Mouse (Mus musculus): ENCODE results near the gene Psg16. TPM values are rescaled to one million over a fixed set of nuclear protein-coding genes. Genes with fewer than 3 reads are reported as not detected.
A peak's percentile ranks its signal among the peaks of the same experiment; 100 is the strongest.

Gene Psg16
- polyA plus RNA-seq, 1 experiment from 2014 or later = 1.6 TPM

DNA sequence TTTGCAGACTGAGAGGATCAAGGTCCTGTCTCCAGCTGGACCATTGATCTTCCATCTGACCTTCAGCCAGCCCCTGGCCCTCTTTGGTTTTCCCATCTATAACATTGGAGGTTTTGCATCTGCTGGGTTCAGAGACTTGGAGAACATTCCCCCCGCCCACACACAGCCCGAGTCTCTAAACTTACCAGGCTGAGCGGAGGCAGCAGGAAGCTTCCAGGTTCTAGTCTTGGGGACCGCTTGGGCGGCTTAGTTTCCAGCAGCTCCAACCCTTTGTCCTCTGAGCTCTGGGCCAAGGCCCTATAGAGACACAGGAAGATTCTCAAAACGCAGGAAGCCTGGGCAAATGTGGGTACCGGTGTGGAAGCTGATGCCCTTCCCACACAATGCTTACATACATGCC lies 34.5 kb upstream of the Psg16 start:
- WGBS = 90% methylated on average over 7 of the region's 7 CpGs
- no peak for ATAC-seq (ENCODE audit: low read depth)
- Histone ChIP-seq H3K9me3 (no peaks in the 10 kb centered on the region), H3K9ac (no peak overlapping the region), H3K27ac (replicated peaks) (no peak overlapping the region), H3K27me3 (no peaks in the 10 kb centered on the region), H3K4me1 (replicated peaks) (peaks cover 8% of the 10 kb centered on the region; the same call in 1 of the 2 replicates), H3K4me3 (no peak overlapping the region), H3K4me2 (no peak overlapping the region), H3K36me3 (peaks cover 12% of the 10 kb centered on the region; the same call in 1 of the 2 replicates)

DNA sequence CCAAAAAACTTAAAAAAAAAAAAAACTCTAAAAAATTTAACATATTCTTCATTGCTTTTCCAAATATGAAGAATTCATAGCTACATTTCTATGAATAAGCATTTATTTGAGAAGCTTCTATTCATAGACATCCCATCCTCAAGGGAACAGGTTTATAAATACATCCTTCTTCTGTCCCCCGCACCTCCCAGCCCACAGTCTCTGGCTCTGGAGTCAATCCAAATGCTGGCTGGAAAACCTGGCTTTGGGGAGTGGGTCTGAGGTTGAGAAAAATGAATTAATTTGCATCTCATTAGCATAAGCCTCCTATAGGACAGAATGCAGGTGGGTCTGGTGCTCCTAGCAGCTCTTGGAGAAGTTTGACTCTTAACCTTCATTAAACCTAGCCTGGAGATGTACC lies 28.1 kb upstream of the Psg16 start:
- H3K27ac ChIP-seq (replicated peaks) = no peak overlapping the region
- H3K4me1 ChIP-seq (replicated peaks) = no peaks in the 10 kb centered on the region
- H3K27me3 ChIP-seq = no peaks in the 10 kb centered on the region
- 66% methylated on average over 1 of the region's 1 CpGs for WGBS
- ATAC-seq (ENCODE audit: low read depth) = no peak
- H3K9me3 ChIP-seq = no peaks in the 10 kb centered on the region
- peaks cover 13% of the 10 kb centered on the region; the same call in 1 of the 2 replicates for H3K36me3 ChIP-seq
- no peak overlapping the region for H3K4me2 ChIP-seq
- H3K9ac ChIP-seq = no peak overlapping the region
- H3K4me3 ChIP-seq = no peak overlapping the region

DNA sequence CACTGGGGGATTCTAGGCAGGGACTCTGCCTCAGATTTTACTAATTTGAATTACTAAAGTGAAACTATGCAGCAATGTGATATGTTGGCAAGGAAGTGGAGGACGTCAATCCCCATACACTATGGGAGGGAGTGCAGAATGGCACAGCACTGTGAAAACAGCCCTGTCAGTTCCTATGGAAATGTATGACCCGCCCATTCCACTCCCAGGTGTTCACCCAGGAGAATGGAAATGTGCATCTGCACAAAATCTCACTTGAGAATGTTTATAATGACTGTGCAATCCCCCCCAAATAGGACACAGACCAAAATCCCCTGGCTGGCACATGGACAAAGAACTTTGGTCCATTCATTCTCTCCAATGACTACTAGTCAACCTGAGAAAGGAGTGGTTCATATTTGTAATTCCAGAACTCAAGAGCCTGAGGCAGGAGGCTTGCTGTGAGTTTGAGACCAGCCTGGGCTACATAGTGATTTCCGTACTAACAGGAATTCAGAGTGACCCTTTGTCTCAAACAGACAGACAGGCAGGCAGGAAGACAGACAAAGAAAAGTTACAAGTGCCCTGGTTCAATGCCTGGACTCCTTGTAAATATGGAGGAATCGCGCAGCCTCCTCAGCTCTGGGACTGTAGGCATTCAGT lies 26.7 kb upstream of the Psg16 start:
- WGBS = 87% methylated on average over 5 of the region's 5 CpGs
- no peak overlapping the region for H3K4me3 ChIP-seq
- no peak for ATAC-seq (ENCODE audit: low read depth)
- no peak overlapping the region for H3K27ac ChIP-seq (replicated peaks)
- H3K4me1 ChIP-seq (replicated peaks) = no peaks in the 10 kb centered on the region
- no peak overlapping the region for H3K4me2 ChIP-seq
- H3K27me3 ChIP-seq = no peaks in the 10 kb centered on the region
- H3K9ac ChIP-seq = no peak overlapping the region
- no peaks in the 10 kb centered on the region for H3K9me3 ChIP-seq
- H3K36me3 ChIP-seq = peaks cover 13% of the 10 kb centered on the region; the same call in 1 of the 2 replicates

DNA sequence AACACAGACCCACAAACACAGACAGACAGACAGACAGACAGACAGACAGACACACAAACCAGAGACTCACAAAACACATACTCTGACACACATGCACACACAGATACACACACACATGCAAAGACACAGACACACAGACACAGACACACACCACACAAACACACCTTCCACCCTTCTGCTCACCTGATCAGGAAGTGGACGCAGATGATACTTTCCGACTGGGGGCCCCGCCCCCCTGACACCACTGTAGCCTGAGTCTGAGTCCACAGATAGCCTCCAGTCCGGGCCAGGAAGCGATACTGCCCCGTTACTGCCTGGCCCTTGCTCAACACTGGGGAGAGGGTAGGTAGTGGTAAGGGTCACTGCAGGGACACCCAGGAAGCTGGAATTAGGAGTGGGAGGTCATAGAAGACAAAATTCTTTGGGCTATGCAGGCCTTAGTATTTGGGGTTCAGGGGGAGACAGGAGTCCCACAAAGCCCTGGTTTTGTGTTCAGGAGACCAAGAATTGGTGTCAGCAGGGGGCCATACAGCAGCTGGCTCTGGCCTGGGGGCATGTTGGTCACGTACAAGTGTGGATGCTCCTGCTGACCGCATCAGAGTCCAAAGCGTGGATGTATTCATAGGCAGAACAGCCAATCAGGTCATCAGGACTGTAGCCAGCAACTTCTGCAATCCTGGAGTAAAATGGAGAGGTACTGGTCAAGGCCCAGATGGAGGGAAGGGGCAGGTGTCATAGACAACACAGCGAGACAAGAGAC lies 25.2 kb upstream of the Psg16 start:
- no peak for ATAC-seq (ENCODE audit: low read depth)
- WGBS = 87% methylated on average over 10 of the region's 10 CpGs

DNA sequence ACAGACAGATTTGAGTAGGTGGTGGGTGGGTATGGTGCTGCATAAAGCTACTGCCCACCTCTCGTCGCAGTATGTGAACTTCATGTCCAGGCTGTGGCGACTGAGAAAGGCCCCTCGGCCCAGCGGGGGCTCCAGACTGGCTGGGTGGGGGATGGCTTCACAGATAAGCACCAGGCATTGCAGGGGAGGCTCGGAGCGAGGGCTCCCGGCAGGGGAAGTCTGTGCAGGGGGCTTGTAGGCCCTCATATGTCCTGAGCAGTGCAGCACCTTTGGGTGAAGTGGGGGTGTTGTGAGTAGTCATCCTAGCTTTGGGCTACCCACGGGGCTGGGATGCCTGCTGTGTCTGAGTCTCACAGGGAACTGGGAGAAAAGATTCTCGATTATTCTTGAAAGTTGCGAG lies 23.3 kb upstream of the Psg16 start:
- no peak overlapping the region for H3K4me2 ChIP-seq
- no peak for ATAC-seq (ENCODE audit: low read depth)
- no peaks in the 10 kb centered on the region for H3K9me3 ChIP-seq
- no peak overlapping the region for H3K4me3 ChIP-seq
- no peaks in the 10 kb centered on the region for H3K27me3 ChIP-seq
- H3K4me1 ChIP-seq (replicated peaks) = 0 out of 2 replicates have a peak, but pooled peaks cover under 1% of the 10 kb centered on the region
- H3K9ac ChIP-seq = no peak overlapping the region
- peaks cover 9% of the 10 kb centered on the region; the same call in 1 of the 2 replicates for H3K36me3 ChIP-seq
- no peak overlapping the region for H3K27ac ChIP-seq (replicated peaks)
- WGBS = 67% methylated on average over 11 of the region's 11 CpGs

More for the DNA sequence above, 25.2 kb upstream of the Psg16 start:
- Histone ChIP-seq H3K4me1 (replicated peaks) (no peaks in the 10 kb centered on the region), H3K9me3 (no peaks in the 10 kb centered on the region), H3K36me3 (peaks cover 12% of the 10 kb centered on the region; the same call in 1 of the 2 replicates), H3K27me3 (no peaks in the 10 kb centered on the region), H3K4me2 (no peak overlapping the region), H3K4me3 (no peak overlapping the region), H3K9ac (no peak overlapping the region), H3K27ac (replicated peaks) (no peak overlapping the region)

DNA sequence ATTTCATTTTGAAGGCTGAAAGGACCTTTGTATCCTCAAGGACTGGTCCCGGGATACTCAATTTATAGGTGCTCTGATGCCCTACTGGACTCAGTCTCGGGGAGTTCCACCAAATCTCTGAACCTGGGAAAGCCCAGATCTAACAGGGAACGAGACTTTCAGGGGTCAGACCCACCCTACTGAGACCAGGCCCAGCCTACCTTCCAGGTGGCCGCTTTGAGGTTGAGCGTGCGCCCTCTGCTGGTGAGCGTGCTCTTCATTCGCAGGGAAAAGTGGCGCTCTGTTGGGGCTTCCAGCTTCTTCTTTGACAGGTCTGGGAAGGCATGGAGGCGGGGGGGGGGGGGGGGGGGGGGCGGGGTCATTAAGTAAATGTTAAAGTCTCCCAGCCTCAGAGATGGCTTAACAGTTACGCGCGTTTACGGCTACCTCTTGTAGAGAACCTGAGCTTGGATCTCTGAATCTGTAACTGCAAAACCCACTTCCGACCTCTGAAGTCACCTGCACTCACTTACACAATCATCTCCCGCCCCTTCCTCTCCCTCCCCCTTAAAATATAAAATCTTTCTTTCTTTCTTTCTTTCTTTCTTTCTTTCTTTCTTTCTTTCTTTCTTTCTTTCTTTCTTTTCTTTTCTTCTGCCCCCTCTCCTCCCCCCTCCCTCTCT lies 22.8 kb upstream of the Psg16 start:
- H3K27ac ChIP-seq (replicated peaks) = no peak overlapping the region
- no peak overlapping the region for H3K4me2 ChIP-seq
- H3K9me3 ChIP-seq = no peaks in the 10 kb centered on the region
- no peaks in the 10 kb centered on the region for H3K27me3 ChIP-seq
- H3K4me3 ChIP-seq = no peak overlapping the region
- peaks cover 9% of the 10 kb centered on the region; the same call in 1 of the 2 replicates for H3K36me3 ChIP-seq
- peaks cover 6% of the 10 kb centered on the region for H3K4me1 ChIP-seq (replicated peaks)
- no peak for ATAC-seq (ENCODE audit: low read depth)
- WGBS = 9% methylated on average over 15 of the region's 17 CpGs
- no peak overlapping the region for H3K9ac ChIP-seq

DNA sequence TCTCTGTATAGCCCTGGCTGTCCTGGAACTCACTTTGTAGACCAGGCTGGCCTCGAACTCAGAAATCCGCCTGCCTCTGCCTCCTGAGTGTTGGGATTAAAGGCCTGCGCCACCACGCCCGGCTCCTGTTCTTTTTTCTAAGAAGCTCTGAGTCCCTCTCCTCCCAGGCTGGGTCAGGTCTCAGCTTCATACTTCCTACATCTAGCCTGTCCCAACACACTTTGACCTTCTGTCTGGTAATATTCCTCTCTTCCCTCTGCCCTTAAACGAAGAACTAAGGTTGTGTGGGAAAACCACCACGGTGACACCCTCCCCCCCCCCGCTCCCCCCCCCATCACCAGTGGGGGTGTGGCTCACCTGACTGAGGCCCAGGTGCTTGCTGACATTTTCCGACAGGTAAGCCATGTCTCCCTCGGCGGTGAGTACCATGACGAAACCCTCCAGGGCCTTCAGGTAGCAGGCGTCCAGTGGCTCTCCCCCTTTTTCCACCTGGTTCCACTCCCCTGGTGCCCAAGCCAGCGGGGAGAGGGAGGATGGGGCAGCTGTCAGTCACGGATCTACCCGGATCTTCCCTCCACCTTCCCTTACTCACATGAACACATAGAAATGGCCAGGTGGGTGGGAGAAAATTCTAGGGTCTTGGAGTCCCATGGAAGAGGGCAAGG lies 19.4 kb upstream of the Psg16 start:
- Histone ChIP-seq H3K4me3 (no peak overlapping the region), H3K9ac (no peak overlapping the region), H3K9me3 (no peaks in the 10 kb centered on the region), H3K27me3 (no peaks in the 10 kb centered on the region), H3K36me3 (peaks cover 5% of the 10 kb centered on the region; the same call in 1 of the 2 replicates), H3K27ac (replicated peaks) (no peak overlapping the region), H3K4me1 (replicated peaks) (peaks cover 36% of the 10 kb centered on the region), H3K4me2 (no peak overlapping the region)
- ATAC-seq (ENCODE audit: low read depth) = no peak
- 90% methylated on average over 16 of the region's 16 CpGs for WGBS

DNA sequence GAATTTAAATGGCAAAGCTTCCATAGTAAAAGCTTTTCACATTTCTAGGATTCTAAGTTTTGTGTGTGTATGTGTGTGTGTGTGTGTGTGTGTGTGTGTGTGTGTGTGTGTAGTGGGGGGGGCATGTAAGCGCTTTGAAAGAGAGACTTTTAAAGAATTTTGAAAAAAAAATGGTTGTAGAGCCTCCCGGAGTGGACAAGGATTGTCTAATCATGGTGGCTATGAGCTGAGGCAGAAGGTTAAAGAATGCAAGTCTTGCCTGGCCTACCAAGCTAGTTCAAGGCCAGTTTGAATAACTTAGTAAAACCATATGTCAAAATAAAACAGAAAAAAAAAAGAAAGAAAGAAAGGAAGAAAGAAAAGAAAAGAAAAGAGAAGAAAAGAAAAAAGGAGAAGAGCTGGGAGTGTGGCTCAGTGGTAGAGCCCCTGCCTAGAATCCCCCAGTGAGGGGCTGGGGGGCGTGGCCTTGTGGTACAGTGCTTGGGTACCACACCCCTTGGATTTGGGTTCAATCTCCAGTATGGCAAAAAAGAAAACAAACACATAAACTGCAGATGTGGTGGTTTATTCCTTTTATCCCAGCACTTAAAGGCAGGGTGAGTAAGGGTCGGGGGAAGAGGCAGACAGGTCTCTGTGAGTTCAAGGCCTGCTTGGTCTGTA lies 18.4 kb upstream of the Psg16 start:
- H3K4me3 ChIP-seq = peak overlapping the region; percentile 41
- no peak for ATAC-seq (ENCODE audit: low read depth)
- H3K4me2 ChIP-seq = peak overlapping the region; percentile 63
- no peak overlapping the region for H3K27ac ChIP-seq (replicated peaks)
- H3K27me3 ChIP-seq = no peaks in the 10 kb centered on the region
- H3K9ac ChIP-seq = no peak overlapping the region
- peaks cover 45% of the 10 kb centered on the region for H3K4me1 ChIP-seq (replicated peaks)
- peaks cover 5% of the 10 kb centered on the region; the same call in 1 of the 2 replicates for H3K36me3 ChIP-seq
- 90% methylated on average over 4 of the region's 4 CpGs for WGBS
- H3K9me3 ChIP-seq = no peaks in the 10 kb centered on the region

DNA sequence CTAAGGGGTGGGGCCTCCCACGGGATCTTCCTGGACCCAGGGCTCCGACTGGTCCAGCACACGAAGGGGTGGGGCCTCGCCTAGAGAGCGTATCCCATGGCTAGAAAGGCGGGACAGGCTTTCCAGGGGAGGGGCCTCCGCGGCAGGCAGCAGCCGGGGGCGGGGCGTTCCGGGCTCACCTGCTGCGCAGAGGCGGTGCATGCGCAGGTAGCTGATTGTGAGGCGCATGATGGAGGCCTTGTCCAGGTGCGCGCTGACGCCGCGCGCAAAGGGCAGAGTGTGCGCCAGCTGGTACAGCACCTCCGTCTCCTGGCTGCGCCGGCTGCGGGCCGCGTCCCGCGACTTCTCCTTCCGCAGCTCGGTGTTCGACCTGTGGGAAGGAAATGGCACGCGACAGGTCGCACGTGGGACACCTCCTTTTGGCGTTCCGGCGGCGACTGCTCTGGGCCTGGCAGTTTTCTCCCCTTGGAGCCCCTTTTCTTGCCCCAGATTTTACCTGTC lies 17.7 kb upstream of the Psg16 start:
- peak overlapping the region; percentile 66 for H3K9ac ChIP-seq
- peaks cover 53% of the 10 kb centered on the region for H3K4me1 ChIP-seq (replicated peaks)
- H3K4me2 ChIP-seq = peak overlapping the region; percentile 63
- H3K9me3 ChIP-seq = no peaks in the 10 kb centered on the region
- H3K36me3 ChIP-seq = peaks cover 5% of the 10 kb centered on the region; the same call in 1 of the 2 replicates
- H3K4me3 ChIP-seq = peak overlapping the region; percentile 41
- peaks cover 1% of the 10 kb centered on the region; the same call in 1 of the 2 replicates for H3K27me3 ChIP-seq
- under 1% methylated on average over 42 of the region's 42 CpGs for WGBS
- ATAC-seq (ENCODE audit: low read depth) = peak; percentile 79
- H3K27ac ChIP-seq (replicated peaks) = peak overlapping the region; percentile 69

DNA sequence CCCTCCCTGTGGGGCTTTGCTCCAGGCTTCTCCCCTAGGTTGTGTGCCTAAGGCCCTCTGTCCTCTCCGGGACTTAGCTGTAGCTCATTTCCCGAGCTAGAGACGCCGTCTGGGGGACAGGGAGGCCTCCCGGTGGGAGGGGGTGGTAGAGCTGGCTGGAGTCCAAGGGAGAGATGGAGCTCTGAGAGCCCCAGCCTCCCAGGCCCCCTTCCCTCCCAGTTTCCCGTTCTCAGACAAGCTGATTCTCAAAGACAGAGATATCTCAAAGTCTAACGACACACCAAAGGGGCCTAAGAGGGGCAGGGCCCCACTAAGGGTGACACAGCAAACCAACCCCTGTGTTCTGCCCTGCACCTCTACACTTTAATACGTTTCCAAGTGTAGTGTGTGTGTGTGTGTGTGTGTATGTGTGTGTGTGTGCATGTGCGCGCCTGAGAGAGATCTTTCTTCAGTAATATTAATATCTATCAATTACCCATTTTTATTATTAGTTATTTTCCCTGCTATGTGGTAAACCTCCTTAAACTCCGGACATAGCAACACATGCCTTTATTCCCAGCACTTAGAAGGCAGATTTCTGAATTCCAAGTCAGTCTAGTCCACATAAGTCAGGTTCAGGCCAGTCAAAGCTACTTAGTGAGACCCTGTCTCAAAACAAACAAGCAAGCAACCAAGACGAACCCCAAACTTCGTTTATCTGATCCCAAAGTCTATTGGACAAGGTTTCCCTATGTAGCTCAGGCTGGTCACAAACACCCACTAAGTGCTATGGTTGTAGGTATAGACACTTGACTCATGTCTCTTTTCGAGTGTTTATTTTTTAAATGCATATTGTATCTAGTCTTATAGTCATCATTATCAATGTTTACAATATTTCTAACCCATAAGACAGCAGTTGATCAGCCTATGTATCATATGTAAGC lies 17.0 kb upstream of the Psg16 start:
- H3K27ac ChIP-seq (replicated peaks) = peak overlapping the region; percentile 69
- peaks cover 5% of the 10 kb centered on the region; the same call in 1 of the 2 replicates for H3K36me3 ChIP-seq
- H3K4me2 ChIP-seq = peak overlapping the region; percentile 63
- peak; percentile 8; the same call in 1 of the 2 replicates for ATAC-seq (ENCODE audit: low read depth)
- peaks cover 59% of the 10 kb centered on the region for H3K4me1 ChIP-seq (replicated peaks)
- H3K27me3 ChIP-seq = peaks cover 9% of the 10 kb centered on the region
- H3K9ac ChIP-seq = peak overlapping the region; percentile 66
- H3K9me3 ChIP-seq = no peaks in the 10 kb centered on the region
- peak overlapping the region; percentile 41 for H3K4me3 ChIP-seq
- 32% methylated on average over 14 of the region's 14 CpGs for WGBS

Measured in neural tube, embryonic 13.5 days (tissue).